Mouse (Mus musculus): ENCODE measurements around the gene Acd.

The Acd gene

DNA sequence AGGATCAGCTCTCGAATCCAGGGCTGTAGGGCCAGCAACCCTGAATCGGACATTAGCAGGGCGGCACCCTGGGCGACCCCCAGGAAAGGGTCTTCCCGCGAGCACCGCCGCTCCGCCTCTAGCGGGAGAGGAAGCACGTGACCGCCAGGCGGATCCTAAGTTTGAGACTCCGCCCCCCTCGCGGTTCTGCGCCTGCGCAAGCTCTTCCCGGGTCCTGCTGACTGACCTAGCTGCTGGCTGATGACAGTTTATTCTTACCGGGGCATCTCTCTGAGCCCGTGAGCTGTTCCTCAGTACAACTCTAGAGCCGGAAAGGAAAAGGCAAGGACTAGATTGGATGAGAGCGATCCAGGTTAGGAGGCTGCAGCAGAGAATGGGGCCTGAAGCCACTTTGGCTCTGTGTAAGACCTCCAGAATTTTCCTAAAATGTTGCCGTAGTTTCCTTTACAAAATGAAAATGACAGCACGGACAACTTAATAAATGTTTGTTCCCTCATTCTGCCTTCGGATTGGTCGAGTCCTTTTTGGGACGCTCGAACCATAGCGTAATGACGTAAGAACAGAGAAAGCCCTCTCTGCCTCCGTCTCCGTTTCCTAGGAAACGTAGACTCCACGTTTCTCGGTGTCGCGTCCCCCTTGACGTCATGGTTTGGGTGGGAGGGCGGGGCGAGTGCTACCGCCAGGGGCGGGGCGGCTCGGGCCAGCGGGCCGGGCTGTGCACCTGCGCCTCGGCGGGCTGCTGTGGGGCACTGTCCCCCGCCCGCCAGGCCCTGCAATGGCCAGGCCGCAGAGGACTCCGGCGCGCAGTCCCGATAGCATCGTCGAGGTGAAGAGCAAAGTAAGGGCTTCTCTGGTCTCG is at the start of gene Acd, which contains the start of gene Pard6a:
TSS of gene Acd (minus strand) at position 137 of the 859 bp plus-strand sequence.
TSS of gene Pard6a (plus strand) at position 183 of the 859 bp plus-strand sequence.
- DNase-seq (ENCODE audit: low read depth, low spot score) = peak; percentile 93

GRCm38 (mm10) chr8:105750606-105751005 is 49.7 kb upstream of the Acd start:
- peak; percentile 9 for DNase-seq (ENCODE audit: low read depth, low spot score)

GRCm38 (mm10) chr8:105743301-105743700 is 42.4 kb upstream of the Acd start:
- no peak for DNase-seq (ENCODE audit: low read depth, low spot score)

GRCm38 (mm10) chr8:105739216-105739615 is 38.3 kb upstream of the Acd start:
- DNase-seq (ENCODE audit: low read depth, low spot score) = no peak

- no peak for DNase-seq (ENCODE audit: low read depth, low spot score)
These were observed 31.3 kb upstream of the Acd start for GRCm38 (mm10) chr8:105732186-105732585.

GRCm38 (mm10) chr8:105727397-105728124 is 26.7 kb upstream of the Acd start:
- DNase-seq (ENCODE audit: low read depth, low spot score) = no peak

- DNase-seq (ENCODE audit: low read depth, low spot score) = no peak
These were observed 24.8 kb upstream of the Acd start for GRCm38 (mm10) chr8:105725726-105726125.

DNA sequence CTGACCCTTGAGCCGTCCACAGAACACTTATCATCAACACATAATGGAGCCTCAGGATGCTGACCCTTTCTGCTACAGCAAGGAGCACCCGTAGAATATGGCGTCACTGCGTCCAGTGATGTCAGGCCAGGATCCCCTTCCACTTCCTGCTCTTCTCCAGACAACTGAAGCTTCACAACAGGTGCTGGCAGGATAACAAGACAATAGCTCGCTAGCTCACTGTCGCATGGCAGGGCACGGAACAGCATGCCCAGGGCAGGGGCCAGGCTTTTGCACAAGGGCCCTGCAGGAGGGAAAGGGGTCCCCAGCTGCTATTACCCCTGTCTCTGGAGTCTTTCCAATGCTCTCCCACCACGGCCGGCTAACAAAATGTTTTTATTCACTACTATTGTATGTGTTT is 22.0 kb upstream of the Acd start:
- DNase-seq (ENCODE audit: low read depth, low spot score) = no peak

DNA sequence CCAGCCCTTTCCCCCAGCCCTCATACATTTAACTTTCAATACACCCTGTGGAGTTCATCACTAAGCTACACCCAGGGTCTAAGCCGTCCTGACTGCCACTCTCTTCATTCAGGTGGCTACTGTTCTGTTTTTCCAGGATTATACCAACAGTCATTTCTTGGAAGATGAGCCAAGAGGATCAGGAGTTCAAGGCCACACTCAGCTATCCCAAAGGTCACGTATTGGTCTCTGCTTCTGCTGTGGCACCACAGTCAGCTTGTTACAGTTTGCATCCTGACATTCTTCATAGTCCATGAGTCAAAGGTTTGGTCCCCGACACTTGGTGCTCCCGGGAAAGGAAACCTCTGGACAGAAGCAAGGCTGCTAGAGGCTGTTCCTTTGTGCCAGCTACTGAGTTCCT is 18.7 kb upstream of the Acd start:
- no peak for DNase-seq (ENCODE audit: low read depth, low spot score)

- no peak for DNase-seq (ENCODE audit: low read depth, low spot score)
These were observed 15.5 kb upstream of the Acd start for GRCm38 (mm10) chr8:105716302-105716945.

GRCm38 (mm10) chr8:105715042-105715441 is 14.1 kb upstream of the Acd start:
- DNase-seq (ENCODE audit: low read depth, low spot score) = no peak

GRCm38 (mm10) chr8:105714139-105714538 is 13.2 kb upstream of the Acd start:
- peak; percentile 85 for DNase-seq (ENCODE audit: low read depth, low spot score)

DNA sequence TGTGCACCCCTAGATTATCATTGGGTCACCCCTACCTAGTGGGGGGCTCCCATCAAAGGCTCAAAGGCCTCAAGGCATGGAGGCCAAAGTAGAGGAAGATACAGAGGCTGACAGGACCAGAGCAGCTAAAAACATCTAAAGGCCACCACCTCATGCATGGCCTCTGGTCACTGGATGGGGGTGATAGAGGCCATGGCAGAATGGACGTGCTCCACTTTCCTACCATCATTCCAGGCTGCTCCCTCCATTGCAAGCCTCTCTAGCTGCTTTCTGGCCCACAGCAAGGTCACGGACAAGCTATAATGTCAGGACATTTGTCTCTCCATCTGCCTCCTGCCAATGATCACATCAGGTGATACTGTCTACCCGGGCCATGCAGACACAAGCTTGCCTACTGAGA is 11.4 kb upstream of the Acd start:
- no peak for DNase-seq (ENCODE audit: low read depth, low spot score)

GRCm38 (mm10) chr8:105709317-105709716 is 8.4 kb upstream of the Acd start:
- DNase-seq (ENCODE audit: low read depth, low spot score) = no peak

DNA sequence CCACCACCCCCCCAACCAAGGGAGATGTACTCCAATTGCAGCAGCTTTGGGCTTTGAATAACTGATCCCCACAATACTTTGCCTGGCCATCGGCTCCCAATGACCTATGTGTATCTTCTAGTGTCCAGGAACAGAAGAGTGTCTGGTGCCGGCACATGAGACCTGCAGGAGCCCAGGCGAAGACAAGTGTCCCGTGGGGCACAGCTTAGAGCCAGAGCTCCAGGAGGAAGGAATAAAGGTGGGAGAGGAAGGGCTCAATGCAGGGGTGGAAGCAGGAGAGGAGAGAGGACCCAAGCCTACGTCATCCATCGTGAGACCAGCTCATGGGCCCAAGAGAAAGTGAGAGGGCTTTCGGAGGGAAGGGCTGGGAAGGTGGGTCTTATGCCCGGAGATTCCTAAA is 7.8 kb upstream of the Acd start:
- DNase-seq (ENCODE audit: low read depth, low spot score) = no peak

DNA sequence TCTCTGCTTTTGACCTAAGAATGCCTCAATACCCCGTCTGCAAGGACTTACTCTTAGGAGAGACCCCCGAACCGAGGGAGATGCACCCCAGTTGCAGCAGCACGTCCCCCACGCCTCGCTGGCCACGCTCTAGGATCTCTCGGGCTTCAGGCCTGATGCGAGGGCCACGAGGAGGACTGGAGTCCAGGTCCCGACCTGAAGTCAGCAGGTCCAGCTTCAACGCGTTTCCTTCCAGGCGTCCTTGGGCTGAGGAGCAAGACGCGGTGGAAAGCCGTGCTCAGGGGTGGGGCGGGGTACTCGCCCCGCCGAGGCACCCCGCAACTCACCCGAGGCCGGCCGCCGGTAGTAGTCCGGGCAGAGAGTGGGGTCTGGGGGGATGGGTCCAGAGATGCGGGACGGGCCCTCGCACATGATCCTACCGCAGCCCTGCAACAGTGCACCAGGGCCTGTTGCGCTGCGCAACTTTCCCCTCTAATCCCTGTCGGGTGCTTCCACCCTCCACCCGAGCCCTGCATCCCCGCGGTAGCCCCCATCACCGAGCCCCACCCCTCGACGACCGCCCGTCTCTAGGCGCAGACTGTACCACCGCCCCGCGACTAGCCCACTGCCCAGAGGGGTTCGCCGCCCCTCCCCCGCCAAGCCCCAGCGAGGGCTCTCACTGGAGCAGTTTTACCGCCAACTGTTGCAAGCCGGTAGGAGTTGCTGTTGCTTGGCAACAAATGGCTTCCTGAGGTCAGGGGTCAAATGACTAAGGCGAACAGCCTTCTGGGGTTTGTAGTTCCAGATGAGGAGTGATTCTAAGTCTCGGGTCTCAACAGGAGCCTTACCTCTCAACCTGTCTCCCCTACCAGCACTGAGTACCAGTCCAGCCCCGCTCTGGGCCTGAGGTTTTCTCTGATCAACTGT is 6.8 kb upstream of the Acd start, which contains the start of the genes 4933405L10Rik and Enkd1:
TSS of gene 4933405L10Rik (plus strand) at position 158 of the 906 bp plus-strand sequence.
TSS of gene Enkd1 (minus strand) at position 713 of the 906 bp plus-strand sequence.
- peak; percentile 92 for DNase-seq (ENCODE audit: low read depth, low spot score)

DNA sequence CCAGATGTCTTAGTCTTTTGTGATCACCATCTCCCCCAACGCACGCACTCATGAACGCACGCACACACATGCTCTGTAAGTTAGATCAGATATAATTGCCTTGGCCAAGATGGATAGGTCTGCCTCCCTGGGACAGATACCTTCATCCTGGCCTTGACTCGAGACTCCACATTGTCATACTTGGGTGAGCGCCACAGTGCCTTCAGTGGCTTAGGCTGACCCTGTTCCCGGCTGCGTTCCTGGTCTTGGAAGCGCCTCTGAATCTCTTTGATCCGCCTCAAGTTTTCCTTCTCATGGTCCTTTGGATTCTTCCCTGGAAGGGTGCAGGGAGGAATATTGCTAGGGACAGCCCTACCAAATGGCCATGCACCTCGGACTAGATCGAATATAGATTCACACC is 5.5 kb upstream of the Acd start:
- no peak for DNase-seq (ENCODE audit: low read depth, low spot score)

DNA sequence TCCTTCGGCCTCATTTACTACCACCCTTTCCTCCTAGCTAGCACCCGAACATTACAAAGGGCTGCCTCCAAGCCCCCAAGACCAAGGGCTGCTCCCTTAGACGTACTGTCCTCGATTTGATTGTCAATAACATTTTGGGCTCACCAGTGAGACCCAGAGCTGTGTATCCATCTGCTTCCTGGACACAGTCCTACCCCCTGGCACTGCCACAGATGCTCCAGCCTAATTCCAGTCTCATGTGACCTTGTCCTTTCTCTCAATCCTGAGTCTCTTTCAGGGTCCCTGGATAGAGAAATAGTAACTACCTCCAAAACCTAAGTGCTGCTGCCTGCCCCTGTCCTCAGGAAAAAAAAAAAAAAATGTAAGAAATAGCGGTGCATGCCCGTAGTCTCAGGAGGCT is 4.1 kb upstream of the Acd start:
- DNase-seq (ENCODE audit: low read depth, low spot score) = no peak

DNA sequence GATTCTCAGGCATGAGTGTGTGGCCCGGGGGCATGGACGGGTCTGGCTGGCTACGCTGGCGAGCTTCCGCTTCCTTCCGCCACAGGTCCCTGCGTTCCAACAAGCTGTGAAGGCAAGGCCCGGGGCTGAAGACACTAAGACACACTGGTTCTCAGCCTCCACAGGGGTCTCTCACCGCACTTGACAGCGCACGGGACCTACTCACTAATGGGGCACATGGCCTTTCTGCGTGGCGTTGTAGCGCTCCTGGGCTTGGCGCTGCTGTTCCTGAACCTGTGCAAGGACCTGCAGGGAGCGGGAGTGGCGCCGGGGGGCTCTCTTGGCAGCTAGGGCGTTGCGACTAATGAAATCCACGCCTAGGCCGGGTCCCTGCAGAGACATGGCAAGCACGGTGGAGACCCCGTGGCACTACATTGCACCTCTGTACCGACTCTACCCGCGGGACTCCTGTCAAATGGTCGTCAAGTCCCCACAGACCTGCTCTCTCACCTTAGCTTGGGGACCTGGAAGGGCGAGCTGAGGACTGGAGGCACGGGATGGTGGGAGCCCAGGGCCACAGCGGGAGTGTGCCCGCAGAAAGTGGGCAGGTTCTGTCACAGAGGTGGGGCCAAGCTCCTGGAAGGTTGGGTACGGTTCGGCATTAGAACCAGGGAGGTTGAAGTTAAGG is 3.4 kb upstream of the Acd start:
- DNase-seq (ENCODE audit: low read depth, low spot score) = no peak

DNA sequence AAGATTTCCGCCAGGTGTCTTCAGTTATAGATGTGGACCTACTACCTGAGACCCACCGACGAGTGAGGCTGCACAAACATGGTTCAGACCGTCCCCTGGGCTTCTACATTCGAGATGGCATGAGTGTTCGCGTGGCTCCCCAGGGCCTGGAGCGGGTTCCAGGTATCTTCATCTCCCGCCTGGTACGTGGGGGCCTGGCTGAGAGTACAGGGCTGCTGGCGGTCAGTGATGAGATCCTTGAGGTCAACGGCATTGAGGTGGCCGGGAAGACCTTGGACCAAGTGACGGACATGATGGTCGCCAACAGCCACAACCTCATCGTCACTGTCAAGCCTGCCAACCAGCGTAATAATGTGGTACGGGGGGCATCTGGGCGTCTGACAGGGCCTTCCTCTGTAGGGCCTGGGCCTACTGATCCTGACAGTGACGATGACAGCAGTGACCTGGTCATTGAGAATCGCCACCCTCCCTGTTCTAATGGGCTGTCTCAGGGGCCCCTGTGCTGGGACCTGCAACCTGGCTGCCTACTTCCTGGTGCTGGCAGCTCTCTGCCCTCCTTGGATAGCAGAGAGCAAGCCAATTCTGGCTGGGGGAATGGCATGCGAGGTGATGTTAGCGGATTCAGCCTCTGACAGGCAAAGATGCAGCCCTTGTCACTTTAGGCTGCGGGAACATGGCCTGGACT is 2.0 kb upstream of the Acd start:
- no peak for DNase-seq (ENCODE audit: low read depth, low spot score)

Data from embryo, embryonic 11.5 days (tissue).